Mouse (Mus musculus): ENCODE measurements around the gene Alpk3.

Alpk3 gene

GRCm38 (mm10) chr7:81057471-81057870 is at the start of gene Alpk3:
Alpk3 (plus strand) TSS chr7:81057600.
- no peak for DNase-seq (ENCODE audit: low read depth)

DNA sequence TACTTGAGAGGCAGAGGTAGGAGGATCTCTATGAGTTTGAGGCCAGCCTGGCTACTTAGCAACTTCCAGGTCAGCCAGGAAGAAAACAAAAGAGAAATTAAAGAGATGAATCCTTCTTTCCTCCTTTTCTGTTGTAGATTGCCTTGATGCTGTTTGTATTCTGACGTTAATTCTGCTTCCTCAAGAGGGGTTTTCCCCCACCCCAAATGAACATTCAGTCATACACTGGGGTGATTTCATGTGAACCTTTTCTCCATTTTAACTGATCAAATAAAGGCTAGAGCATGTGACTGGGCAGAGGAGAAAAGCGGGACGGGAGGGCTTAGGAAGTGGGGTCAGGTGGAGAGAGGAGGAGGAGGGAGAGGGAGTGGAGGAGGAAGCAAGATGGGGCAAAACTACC is 49.1 kb upstream of the Alpk3 start:
- peak; percentile 42 for DNase-seq (ENCODE audit: low read depth)

GRCm38 (mm10) chr7:81011576-81011975 is 45.8 kb upstream of the Alpk3 start:
- DNase-seq (ENCODE audit: low read depth) = no peak

DNA sequence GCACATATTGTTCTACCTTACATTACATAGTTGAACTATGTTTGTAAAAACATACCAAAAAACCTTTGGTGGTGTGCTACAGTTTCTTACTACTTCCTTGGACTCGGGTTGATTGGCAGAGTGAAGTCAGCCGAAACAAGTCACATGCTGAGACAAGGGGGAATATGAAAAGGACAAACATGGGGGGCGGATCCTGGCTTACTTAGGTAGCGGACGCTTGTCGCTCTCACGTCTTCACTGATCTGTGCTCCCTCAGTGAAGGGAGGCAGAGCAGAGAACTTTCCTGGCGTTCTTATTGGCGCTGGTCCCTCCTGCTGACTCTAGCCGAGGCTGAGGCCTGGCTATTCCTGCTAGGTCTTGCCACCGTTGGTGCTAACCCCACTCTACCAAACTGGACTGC is 37.1 kb upstream of the Alpk3 start:
- DNase-seq (ENCODE audit: low read depth) = no peak

DNA sequence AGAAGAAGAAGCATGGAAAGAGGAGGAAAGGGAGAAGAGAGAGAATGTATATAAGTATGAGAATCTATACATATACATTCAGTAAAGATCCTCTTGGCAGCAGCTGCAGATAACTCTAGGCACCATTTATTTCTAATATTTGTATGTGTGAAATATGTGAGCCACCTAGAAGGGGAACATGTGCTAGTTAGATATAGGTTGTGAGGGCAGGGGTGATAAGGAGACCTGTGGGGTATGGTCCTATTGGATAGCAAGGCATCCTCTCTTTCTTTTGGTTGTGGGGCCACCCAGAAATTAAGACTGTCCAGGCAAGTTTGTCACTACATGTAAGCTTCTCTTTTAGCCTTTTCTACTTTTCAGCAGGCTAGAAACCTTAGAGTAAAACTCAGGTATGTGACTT is 34.7 kb upstream of the Alpk3 start:
- DNase-seq (ENCODE audit: low read depth) = no peak

GRCm38 (mm10) chr7:81024118-81024517 is 33.3 kb upstream of the Alpk3 start:
- DNase-seq (ENCODE audit: low read depth) = peak; percentile 33

GRCm38 (mm10) chr7:81024651-81025050 is 32.7 kb upstream of the Alpk3 start:
- no peak for DNase-seq (ENCODE audit: low read depth)

DNA sequence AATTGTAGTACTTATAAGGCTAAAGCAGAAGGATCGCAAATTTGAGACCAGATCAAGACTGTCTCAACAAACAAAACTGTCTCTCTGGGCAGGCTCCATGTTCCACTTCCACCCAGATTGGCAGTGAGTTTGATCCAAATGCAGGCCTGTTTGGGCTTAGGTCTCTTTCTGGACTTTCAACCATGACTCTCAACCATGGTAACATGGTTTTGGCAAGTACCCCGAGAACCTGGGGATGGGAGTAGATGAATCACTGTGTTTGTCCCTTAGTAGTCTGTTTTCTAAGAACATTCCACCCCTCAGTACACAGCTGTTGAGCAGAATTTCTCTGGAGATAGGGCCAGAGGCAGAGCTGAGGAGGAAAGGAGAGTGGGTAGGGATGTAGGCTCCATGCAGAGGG is 31.6 kb upstream of the Alpk3 start:
- no peak for DNase-seq (ENCODE audit: low read depth)

GRCm38 (mm10) chr7:81039711-81040110 is 17.7 kb upstream of the Alpk3 start:
- no peak for DNase-seq (ENCODE audit: low read depth)

DNA sequence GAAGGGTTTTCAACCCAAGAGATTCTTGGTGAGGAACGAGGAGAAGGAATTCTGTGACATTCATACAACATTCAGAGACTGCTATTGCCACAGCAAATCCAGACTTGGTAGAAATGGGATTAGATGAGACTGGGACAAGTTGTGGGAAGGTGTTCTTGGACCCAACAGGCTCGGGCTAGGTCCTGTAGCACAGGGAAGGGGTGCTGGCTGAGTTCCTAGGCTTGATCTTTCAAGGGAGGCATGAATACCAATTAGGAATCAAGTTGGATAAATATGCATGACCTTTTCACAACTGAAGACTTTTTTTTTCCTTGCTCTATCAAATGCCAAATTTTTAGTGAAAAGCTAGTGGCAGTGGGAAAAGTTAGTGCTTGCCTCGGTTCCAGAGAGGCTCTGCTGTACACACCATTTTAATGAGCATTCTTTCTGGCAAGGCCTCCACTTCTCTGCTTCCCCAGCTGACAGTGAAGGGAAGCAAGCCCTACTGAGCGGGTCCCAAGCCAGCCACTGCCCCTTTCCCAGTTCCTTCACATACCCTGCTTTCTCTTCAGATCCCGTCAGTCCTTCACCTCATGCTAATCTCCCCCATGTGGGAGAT is 14.3 kb upstream of the Alpk3 start:
- DNase-seq (ENCODE audit: low read depth) = no peak

DNA sequence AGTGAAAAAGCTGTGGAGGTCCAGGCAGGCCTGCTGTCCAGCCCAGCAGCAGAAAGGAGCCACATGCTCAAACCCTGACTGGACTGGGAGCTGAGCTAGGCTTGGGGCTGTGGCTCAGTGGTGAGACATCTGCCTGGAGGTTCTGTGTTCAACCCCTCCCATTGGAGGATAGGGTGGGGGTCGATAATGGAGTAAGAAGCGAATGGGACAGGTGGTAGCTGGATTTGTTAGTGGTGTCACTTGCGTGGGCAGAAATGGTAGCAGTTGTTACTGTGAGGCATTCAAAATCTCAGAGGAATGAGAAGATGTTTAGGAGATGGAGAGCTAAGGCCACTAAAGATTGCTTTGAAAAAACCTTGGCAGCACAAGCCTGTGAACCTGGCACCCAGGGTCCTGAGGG is 9.6 kb upstream of the Alpk3 start:
- no peak for DNase-seq (ENCODE audit: low read depth)

- DNase-seq (ENCODE audit: low read depth) = no peak
Measured at GRCm38 (mm10) chr7:81048513-81048912, 8.9 kb upstream of the Alpk3 start.

GRCm38 (mm10) chr7:81049966-81050365 is 7.4 kb upstream of the Alpk3 start:
- DNase-seq (ENCODE audit: low read depth) = no peak

GRCm38 (mm10) chr7:81055709-81056370 is 1.6 kb upstream of the Alpk3 start:
- no peak for DNase-seq (ENCODE audit: low read depth)

DNA sequence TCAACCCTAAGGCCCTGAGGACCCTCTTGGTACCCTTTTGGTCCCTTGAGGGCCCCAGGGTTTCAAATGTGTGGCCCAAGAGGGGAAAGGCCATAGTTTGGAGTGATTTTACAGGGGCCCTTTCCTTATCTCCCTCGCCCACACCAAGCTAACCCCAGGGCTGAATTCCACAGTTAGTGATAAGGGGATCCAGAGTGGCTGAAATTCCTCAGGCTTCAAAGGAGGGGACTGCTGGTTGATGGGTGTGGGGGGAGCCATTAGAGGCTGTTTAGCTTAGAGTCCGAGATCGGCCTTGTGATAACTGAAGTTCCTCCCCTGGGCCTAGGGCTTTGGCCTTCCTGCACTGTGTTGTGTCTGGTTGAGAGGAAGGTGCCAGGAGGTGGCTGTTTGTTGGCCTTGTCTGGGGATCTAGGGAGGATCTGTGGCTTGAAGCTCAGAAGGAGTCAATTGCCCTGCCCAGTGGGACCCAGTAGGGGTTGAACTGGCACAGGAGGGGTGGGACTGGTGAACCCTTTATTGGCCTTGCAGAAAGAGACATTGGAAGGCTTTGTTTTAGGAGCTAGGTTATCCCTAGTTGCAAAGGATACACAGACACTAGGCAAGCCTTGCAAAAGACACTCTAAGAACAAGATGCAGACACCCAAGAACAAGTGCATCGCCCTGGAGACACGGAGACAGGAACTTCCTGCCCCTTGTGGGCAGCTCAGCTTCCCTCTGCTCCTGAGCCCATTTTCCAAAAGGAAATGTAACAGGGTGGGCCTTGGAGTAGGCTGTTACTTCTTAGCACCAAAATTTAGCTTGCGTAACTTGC is 706 bp downstream of the Alpk3 start:
- DNase-seq (ENCODE audit: low read depth) = no peak

- no peak for DNase-seq (ENCODE audit: low read depth)
Measured at GRCm38 (mm10) chr7:81058712-81059154, 1.3 kb downstream of the Alpk3 start.

DNA sequence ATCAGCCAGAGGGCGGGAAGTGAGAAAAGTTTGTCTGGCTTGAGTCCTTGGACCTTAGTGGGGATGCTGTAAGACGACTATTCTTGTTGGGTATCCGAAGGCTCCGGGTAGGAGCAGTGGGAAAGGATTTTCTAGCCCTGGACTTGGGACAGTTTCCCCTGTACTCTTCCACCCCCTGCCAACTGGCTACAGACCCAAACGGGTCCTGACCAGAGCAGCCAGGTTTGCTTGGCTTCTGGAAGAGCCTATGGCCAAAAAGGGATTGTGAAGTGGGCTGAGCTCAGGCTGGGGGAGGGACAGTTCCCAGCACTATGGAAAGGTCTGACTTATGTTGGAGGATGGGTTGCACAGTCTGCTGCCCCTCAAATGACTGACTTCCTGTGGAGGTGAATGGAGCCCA is 2.0 kb downstream of the Alpk3 start:
- DNase-seq (ENCODE audit: low read depth) = no peak

DNA sequence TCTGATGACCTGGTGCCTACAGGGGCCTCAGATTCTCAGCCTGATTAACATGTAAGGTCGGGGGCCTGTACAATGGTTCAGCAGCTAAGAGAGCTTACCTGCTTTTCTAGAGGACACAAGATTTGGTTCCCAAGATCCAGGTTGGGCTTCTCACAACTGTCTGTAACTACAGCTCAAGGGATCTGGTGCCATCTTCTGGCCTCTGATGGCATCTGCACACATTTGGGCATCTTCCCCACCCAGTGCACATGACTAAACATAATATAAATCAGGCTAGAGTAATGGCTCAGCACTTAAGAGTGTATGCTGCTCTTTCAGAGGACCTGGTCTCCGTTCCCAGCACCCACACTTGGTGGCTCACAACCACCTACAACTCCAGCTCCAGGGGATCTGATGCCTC is 3.5 kb downstream of the Alpk3 start:
- DNase-seq (ENCODE audit: low read depth) = peak; percentile 71

DNA sequence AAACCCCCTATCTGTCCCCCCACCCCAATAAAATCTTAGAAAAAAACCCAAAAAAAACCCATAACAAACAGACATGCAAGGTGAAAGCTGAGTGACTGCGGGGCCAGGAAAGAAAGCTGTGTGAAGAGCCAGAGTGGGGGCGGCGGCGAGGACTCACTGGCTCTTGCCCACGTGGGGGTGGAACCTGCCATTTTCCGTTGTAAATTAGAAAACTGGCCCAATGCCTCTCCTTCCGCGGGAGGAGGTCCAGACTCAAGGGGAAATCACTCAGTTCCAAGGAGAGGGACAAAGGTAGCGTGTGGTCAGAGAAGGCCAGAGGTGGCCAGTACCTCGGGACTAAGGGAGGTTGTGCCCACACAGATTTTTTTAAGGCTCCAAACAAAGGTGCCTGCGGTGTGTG is 4.5 kb downstream of the Alpk3 start:
- no peak for DNase-seq (ENCODE audit: low read depth)

GRCm38 (mm10) chr7:81063332-81063731 is 5.9 kb downstream of the Alpk3 start:
- DNase-seq (ENCODE audit: low read depth) = no peak

DNA sequence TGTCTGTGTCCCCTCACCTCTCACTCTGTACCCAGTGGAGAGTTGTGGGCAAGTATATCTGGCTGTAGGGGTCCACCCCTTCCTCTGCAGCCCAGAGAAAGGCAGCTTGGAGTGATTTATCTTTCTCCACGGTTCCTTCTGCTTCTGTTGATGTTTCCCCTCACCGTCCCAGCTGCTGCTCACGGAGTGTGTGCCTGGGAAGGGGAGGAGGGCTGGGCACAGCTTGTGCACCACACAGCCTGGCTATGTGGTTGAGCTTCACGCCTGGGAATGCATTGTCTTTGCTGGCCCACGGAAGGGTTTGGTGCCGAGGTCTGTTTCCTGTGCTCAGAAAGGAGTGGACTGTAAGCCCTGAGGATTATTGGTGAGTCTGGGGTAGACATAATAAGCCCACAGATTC is 9.3 kb downstream of the Alpk3 start:
- no peak for DNase-seq (ENCODE audit: low read depth)

GRCm38 (mm10) chr7:81072463-81072862 is 15.1 kb downstream of the Alpk3 start:
- no peak for DNase-seq (ENCODE audit: low read depth)

- peak; percentile 46 for DNase-seq (ENCODE audit: low read depth)
Measured at GRCm38 (mm10) chr7:81073273-81073672, 15.9 kb downstream of the Alpk3 start.

All from naive thymus-derived CD4-positive, alpha-beta T cell, adult 2 months (primary cell).